Mouse (Mus musculus): Measurements from ENCODE around the gene Trappc13.
A peak's percentile ranks its signal among the peaks of the same experiment; 100 is the strongest.
"Not testable (repeated sequence)": the region's sequence is repeated elsewhere in the genome, so short reads cannot be mapped to it uniquely, and the experiment has no call there.

Trappc13 gene

GRCm38 (mm10) chr13:104177796-104178649 lies at the start of gene Trappc13:
Trappc13 (minus strand) TSS chr13:104178469.
- DNase-seq (ENCODE audit: extremely low spot score), result peak; percentile 88

- DNase-seq (ENCODE audit: extremely low spot score), result no peak
Observed at GRCm38 (mm10) chr13:104227478-104227877, 49.2 kb upstream of the Trappc13 start.

GRCm38 (mm10) chr13:104204313-104204712 lies 26.0 kb upstream of the Trappc13 start:
- no peak for DNase-seq (ENCODE audit: extremely low spot score)

- not testable (repeated sequence) for DNase-seq (ENCODE audit: extremely low spot score)
Observed at GRCm38 (mm10) chr13:104195891-104196290, 17.6 kb upstream of the Trappc13 start.

- DNase-seq (ENCODE audit: extremely low spot score), result no peak
Observed at GRCm38 (mm10) chr13:104187357-104187756, 9.1 kb upstream of the Trappc13 start.

GRCm38 (mm10) chr13:104179176-104179888 lies 1.1 kb upstream of the Trappc13 start:
- DNase-seq (ENCODE audit: extremely low spot score), result no peak

- DNase-seq (ENCODE audit: extremely low spot score), result peak; percentile 92
Observed at GRCm38 (mm10) chr13:104178650-104179121, 417 bp upstream of the Trappc13 start, which contains the start of gene Trim23. Trim23 (plus strand) TSS chr13:104178797.

GRCm38 (mm10) chr13:104176874-104177273 lies 1.4 kb downstream of the Trappc13 start:
- no peak for DNase-seq (ENCODE audit: extremely low spot score)

- DNase-seq (ENCODE audit: extremely low spot score), result no peak
Observed at GRCm38 (mm10) chr13:104172498-104172897, 5.8 kb downstream of the Trappc13 start.

GRCm38 (mm10) chr13:104171711-104172110 lies 6.6 kb downstream of the Trappc13 start:
- DNase-seq (ENCODE audit: extremely low spot score), result no peak

- no peak for DNase-seq (ENCODE audit: extremely low spot score)
Observed at GRCm38 (mm10) chr13:104155686-104156085, 22.6 kb downstream of the Trappc13 start.

- no peak for DNase-seq (ENCODE audit: extremely low spot score)
Observed at GRCm38 (mm10) chr13:104155106-104155505, 23.2 kb downstream of the Trappc13 start.

- DNase-seq (ENCODE audit: extremely low spot score), result no peak
Observed at GRCm38 (mm10) chr13:104154180-104154579, 24.1 kb downstream of the Trappc13 start.

GRCm38 (mm10) chr13:104145646-104146045 lies 32.6 kb downstream of the Trappc13 start:
- no peak for DNase-seq (ENCODE audit: extremely low spot score)

- DNase-seq (ENCODE audit: extremely low spot score), result no peak
Observed at GRCm38 (mm10) chr13:104144871-104145270, 33.4 kb downstream of the Trappc13 start.

GRCm38 (mm10) chr13:104139369-104140209 lies 38.7 kb downstream of the Trappc13 start:
- DNase-seq (ENCODE audit: extremely low spot score), result peak; percentile 73

- no peak for DNase-seq (ENCODE audit: extremely low spot score)
Observed at GRCm38 (mm10) chr13:104134510-104135085, 43.7 kb downstream of the Trappc13 start.

- no peak for DNase-seq (ENCODE audit: extremely low spot score)
Observed at GRCm38 (mm10) chr13:104132561-104132960, 45.7 kb downstream of the Trappc13 start.

- DNase-seq (ENCODE audit: extremely low spot score), result no peak
Observed at GRCm38 (mm10) chr13:104123662-104124381, 54.4 kb downstream of the Trappc13 start.

GRCm38 (mm10) chr13:104122078-104122840 lies 56.0 kb downstream of the Trappc13 start:
- DNase-seq (ENCODE audit: extremely low spot score), result no peak
